Mouse (Mus musculus) lung, postnatal 0 days (tissue): Measurements from ENCODE around the gene Sh3bp4. TPM values are rescaled to one million over a fixed set of nuclear protein-coding genes. Genes with fewer than 3 reads are reported as not detected.

Experiments
- ATAC-seq: fragments of 200-750 bp; cut with Nextera tagmentation; 2 replicates; pipeline ENCODE4 v1.8.0; 2017; ENCODE audit warnings: moderate library complexity
- DNase-seq: peaks from one replicate; pipeline ENCODE4 v3.0.0-alpha.2; 2016; ENCODE audit warnings: low spot score
- H3K27ac ChIP-seq: fragments of 300-500 bp; sonication (generic); 2 replicates; pipeline ENCODE4 v1.5.1; 2014; ENCODE audit warnings: antibody characterized with exemption, mild to moderate bottlenecking, low read length, mixed read lengths
- H3K27me3 ChIP-seq: fragments of 300-500 bp; sonication (generic); replicated peaks from 2 replicates; pipeline ENCODE4 v1.6.1; 2014; ENCODE audit warnings: low read length, mixed read lengths; ENCODE audit not compliant: insufficient read depth
- H3K36me3 ChIP-seq: fragments of 300-500 bp; sonication (generic); 2 replicates; pipeline ENCODE4 v1.6.1; 2014; ENCODE audit warnings: low read length, mixed read lengths; ENCODE audit not compliant: insufficient read depth
- H3K4me1 ChIP-seq: fragments of 300-500 bp; sonication (generic); 2 replicates; pipeline ENCODE4 v1.6.1; 2014; ENCODE audit warnings: antibody characterized with exemption, low read depth, low read length, mixed read lengths; ENCODE audit not compliant: insufficient read depth
- H3K4me2 ChIP-seq: fragments of 300-500 bp; sonication (generic); replicated peaks from 2 replicates; pipeline ENCODE4 v1.6.1; 2014; ENCODE audit warnings: low read depth, mild to moderate bottlenecking, low read length, moderate library complexity, mixed read lengths
- H3K4me3 ChIP-seq: fragments of 300-500 bp; sonication (generic); 2 replicates; pipeline ENCODE4 v1.5.1; 2014; ENCODE audit warnings: low read depth, low read length
- H3K9ac ChIP-seq: fragments of 300-500 bp; sonication (generic); replicated peaks from 2 replicates; pipeline ENCODE4 v1.6.1; 2014; ENCODE audit warnings: low read depth, mild to moderate bottlenecking
- H3K9me3 ChIP-seq: fragments of 300-500 bp; sonication (generic); 2 replicates; pipeline ENCODE4 v1.6.1; 2016; ENCODE audit warnings: low read length, mixed read lengths
- CTCF ChIP-seq: IDR thresholded peaks from 2 replicates; pipeline ENCODE4 v1.5.1; 2016; ENCODE audit warnings: antibody characterized with exemption, mild to moderate bottlenecking
- EP300 ChIP-seq: IDR thresholded peaks from 2 replicates; pipeline ENCODE4 v1.6.1; 2016; ENCODE audit warnings: antibody characterized with exemption, mild to moderate bottlenecking, control low read depth
- WGBS: fragments of 180-500 bp; shearing (Covaris S2); extraction: QIAGEN DNeasy Blood & Tissue Kit; methylation state at CpG from one replicate; pipeline ENCODE4 v1.1.7; 2014; 5-methylcytosine and 5-hydroxymethylcytosine counted together
- polyA plus RNA-seq: library from polyadenylated mRNA; unstranded; fragments of >200 nt; fragmentation: Nextera tagmentation; extraction: Ambion mirVana; gene quantifications from 2 replicates; pipeline ENCODE4 v1.2.1, GENCODE M21; 2015

Sh3bp4 gene
- polyA plus RNA-seq, 1 experiment from 2014 or later, result 18.9 TPM

DNA sequence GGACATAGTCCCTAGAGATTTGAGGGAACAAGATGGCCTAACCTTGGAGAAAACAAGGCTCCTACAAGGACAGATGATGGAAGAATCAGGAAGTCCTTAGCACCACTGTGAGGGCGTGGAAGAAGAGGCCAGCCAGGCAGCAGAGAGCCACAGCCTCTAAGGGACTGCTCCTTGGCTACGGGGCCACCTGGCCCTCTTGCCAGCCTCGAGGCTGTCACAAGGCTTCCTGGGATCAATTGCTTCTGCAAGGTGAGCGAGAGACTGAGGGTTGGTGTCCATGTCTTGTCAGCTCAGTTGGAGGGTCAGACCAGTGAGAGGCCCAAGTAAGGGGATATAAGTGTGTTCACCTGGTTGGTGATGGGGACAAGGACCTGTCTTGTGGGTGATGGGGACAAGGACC is 63.5 kb downstream of the Sh3bp4 start:
- Histone ChIP-seq H3K27me3 (no peaks in the 10 kb centered on the region), H3K9me3 (no peaks in the 10 kb centered on the region), H3K27ac (no peak overlapping the region), H3K9ac (no peak overlapping the region), H3K4me3 (no peak overlapping the region), H3K36me3 (no peaks in the 10 kb centered on the region), H3K4me1 (peaks cover 17% of the 10 kb centered on the region), H3K4me2 (no peak overlapping the region)
- no peak for ATAC-seq
- no peak for DNase-seq
- TF ChIP-seq CTCF, result no peak
- no peak for TF ChIP-seq EP300
- 68% methylated on average over 4 of the region's 4 CpGs for WGBS

DNA sequence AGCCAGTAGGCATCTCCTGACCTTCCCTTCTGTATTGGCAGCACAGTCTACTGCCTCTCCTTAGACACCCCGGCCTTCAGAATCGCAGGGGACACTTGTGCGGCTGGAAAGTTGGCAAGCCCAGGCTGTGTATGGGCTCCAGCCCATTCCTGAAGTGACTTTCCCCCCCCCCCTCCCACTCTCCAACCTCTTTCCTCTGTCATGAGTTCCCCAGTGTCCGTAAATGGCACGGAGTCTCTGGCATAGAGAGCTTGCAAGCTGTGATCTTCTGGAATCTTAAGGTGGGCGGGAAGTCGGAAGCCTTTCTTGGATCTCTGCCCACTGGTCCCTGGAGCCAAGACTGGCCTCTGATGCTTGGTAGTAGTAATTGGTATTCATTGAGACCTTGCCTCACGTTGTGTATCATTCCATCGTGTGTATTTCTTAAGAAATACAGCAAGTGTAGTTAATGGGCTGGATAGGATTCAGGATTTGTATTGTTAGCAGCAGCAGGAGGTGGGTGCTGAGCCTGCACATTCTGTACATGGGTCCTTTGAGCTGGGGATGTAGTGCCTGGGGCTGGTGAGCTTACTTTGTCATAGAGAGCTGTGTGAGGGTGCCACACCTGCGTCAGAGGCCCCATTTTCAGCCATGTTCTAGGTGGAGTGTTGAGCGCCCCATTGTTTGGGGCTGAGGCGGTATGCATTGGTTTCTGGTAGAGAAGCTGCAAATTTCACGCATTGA is 66.0 kb downstream of the Sh3bp4 start:
- H3K4me1 ChIP-seq, result peaks cover 17% of the 10 kb centered on the region
- 34% methylated on average over 13 of the region's 13 CpGs for WGBS
- DNase-seq (peak; percentile 70), ATAC-seq (peak; percentile 69)
- H3K9ac ChIP-seq, result 0 out of 2 replicates have a peak overlapping the region, but pooled peaks have one; percentile 5
- no peaks in the 10 kb centered on the region for H3K9me3 ChIP-seq
- no peak overlapping the region for H3K4me3 ChIP-seq
- H3K36me3 ChIP-seq, result no peaks in the 10 kb centered on the region
- H3K4me2 ChIP-seq, result no peak overlapping the region
- H3K27ac ChIP-seq, result no peak overlapping the region; the same call in 1 of the 2 replicates
- no peaks in the 10 kb centered on the region for H3K27me3 ChIP-seq
- TF ChIP-seq CTCF, result no peak; the same call in 1 of the 2 replicates
- no peak for TF ChIP-seq EP300

DNA sequence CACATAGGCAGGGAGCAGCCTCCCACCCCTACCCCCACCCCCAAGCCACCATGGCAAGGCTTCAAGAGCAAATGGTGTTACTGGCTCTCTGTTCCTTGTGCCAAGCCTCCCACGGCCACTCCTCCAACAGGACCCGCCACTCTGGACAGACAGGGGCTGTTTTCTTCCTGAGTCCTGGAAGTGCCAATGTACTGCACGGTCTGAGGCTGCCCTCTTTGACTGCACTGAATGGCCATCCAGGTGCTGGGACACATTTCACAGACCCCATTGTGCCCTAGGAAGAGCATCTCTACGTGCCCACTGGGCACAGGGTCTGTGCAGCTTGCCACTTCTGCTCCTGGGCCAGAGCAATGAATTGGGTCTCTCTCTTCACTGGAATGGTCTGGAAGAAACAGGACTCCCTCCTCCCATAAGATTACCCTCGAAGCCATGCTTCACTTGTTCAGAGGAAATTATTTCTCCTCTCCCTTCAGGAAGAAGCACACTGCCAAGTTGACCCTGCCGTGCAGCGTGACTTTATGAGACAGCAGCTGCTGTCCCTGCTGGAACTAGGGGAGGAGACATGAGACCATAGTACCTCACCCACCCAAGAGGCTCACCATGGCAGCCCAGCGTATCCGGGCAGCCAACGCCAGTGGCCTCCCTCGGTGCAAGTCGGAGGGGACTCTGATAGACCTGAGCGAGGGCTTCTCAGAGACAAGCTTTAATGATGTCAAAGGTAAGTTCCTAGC is 67.0 kb downstream of the Sh3bp4 start:
- no peak for ATAC-seq
- Histone ChIP-seq H3K4me3 (no peak overlapping the region), H3K27me3 (no peaks in the 10 kb centered on the region), H3K36me3 (no peaks in the 10 kb centered on the region), H3K27ac (no peak overlapping the region), H3K4me1 (peaks cover 17% of the 10 kb centered on the region), H3K9ac (no peak overlapping the region), H3K4me2 (no peak overlapping the region), H3K9me3 (no peaks in the 10 kb centered on the region)
- DNase-seq, result no peak
- TF ChIP-seq CTCF (no peak), EP300 (no peak)
- 77% methylated on average over 13 of the region's 13 CpGs for WGBS

DNA sequence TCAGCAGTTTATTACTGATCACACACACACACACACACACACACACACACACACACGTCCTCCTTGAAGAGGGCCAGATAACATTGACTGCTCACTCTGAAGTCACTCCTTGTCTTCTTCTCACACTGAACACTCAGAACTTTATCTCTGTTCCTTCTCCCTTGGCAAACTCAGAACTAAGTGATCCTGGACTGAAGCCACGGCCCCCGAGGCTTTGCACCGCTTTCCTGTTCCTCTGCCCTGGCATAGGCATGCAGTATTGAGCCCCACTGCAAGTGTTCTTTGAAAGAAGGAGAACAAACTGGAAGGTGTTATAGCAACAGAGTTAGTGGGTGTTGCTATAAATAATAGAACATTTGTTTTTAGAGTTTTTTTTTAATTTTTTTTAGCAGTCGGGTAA is 68.1 kb downstream of the Sh3bp4 start:
- DNase-seq (no peak), ATAC-seq (peak; percentile 27; the same call in 1 of the 2 replicates)
- Histone ChIP-seq H3K4me3 (no peak overlapping the region), H3K36me3 (no peaks in the 10 kb centered on the region), H3K4me1 (peaks cover 11% of the 10 kb centered on the region), H3K4me2 (no peak overlapping the region), H3K27ac (no peak overlapping the region), H3K27me3 (no peaks in the 10 kb centered on the region), H3K9ac (no peak overlapping the region), H3K9me3 (no peaks in the 10 kb centered on the region)
- TF ChIP-seq CTCF (no peak), EP300 (no peak)
- 26% methylated on average over 5 of the region's 5 CpGs for WGBS

DNA sequence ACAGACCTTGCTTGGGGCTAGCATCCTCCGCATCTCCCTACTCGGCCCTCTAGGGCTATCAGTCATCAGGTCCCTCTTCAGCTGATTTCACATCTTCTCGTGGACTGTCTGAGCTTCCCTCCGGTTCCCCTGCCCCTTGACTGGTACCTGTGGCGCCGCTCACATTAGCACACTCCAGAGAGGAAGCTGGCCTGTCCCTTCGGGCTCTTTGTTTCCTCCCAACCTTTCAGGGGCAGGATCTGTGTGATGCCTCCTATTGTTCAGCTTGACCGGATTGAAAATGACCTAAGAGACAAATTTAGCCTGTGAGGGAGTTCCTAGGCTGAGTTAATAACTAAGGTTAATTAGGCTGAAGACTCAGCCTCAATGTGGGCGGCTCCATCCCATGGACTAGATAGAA is 69.9 kb downstream of the Sh3bp4 start:
- Histone ChIP-seq H3K4me1 (peaks cover 7% of the 10 kb centered on the region), H3K9me3 (no peaks in the 10 kb centered on the region), H3K27me3 (no peaks in the 10 kb centered on the region), H3K9ac (no peak overlapping the region), H3K36me3 (peaks cover 12% of the 10 kb centered on the region), H3K4me2 (no peak overlapping the region), H3K27ac (no peak overlapping the region), H3K4me3 (no peak overlapping the region)
- no peak for TF ChIP-seq CTCF
- no peak for TF ChIP-seq EP300
- peak; percentile 27 for ATAC-seq
- DNase-seq, result no peak
- WGBS, result 77% methylated on average over 9 of the region's 9 CpGs

DNA sequence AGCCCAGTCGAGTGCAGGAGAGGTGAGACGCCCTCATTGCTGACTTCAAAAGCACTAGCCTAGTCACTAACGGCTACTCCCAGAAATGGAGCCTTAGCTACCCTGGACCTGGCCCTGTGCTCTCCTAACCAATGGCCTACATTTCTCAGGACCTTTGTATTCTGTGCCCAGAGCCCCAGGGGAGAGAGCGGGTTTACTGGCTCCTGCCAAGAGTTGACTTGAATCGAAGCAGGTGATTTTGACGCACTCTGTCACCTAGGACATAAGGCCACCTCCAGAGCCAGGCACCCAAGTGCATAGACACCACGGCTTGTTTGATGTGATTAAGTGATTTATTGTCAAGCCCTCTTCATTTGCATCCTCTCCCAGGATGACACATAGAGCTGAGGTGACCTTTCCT is 80.9 kb downstream of the Sh3bp4 start:
- no peak for TF ChIP-seq EP300
- TF ChIP-seq CTCF, result no peak
- WGBS, result 57% methylated on average over 7 of the region's 7 CpGs
- Histone ChIP-seq H3K27ac (no peak overlapping the region), H3K36me3 (peaks cover 19% of the 10 kb centered on the region; the same call in 1 of the 2 replicates), H3K9ac (no peak overlapping the region), H3K9me3 (no peaks in the 10 kb centered on the region), H3K4me3 (no peak overlapping the region), H3K4me2 (no peak overlapping the region), H3K27me3 (no peaks in the 10 kb centered on the region), H3K4me1 (no peaks in the 10 kb centered on the region)
- ATAC-seq (no peak), DNase-seq (no peak)
